24 mouse cellular contexts compared by ENCODE assay signal in genomic region chr16:20403327-20403726, GRCm38 (mm10).
"Had no signal": no experiment of that assay in that cellular context is flagged by ENCODE, and none has a peak within 500 bp of the region (broad histone marks: within the 10 kb centered on the region; RNA-seq: fewer than 3 reads in every experiment).

No protein-coding gene starts in this region.

- H3K4me3 ChIP-seq: gastrocnemius, adult 2 months; heart, embryonic 10.5 days; heart, embryonic 12.5 days; hindbrain, embryonic 13.5 days; hindbrain, embryonic 15.5 days; intestine, embryonic 15.5 days; limb, embryonic 13.5 days; limb, embryonic 15.5 days; liver, embryonic 13.5 days had no signal

- H3K27ac ChIP-seq: gastrocnemius, adult 2 months; heart, embryonic 10.5 days; hindbrain, embryonic 13.5 days; hindbrain, embryonic 15.5 days; hindbrain, postnatal 0 days; intestine, embryonic 15.5 days; limb, embryonic 13.5 days; limb, embryonic 15.5 days; liver, embryonic 13.5 days had no signal

- H3K4me1 ChIP-seq: heart, embryonic 10.5 days; heart, embryonic 12.5 days; hindbrain, embryonic 13.5 days; hindbrain, embryonic 15.5 days; intestine, embryonic 15.5 days; limb, embryonic 13.5 days; limb, embryonic 15.5 days; liver, embryonic 13.5 days had no signal

- ATAC-seq: hindbrain, postnatal 0 days; intestine, embryonic 15.5 days; intestine, postnatal 0 days had no signal

- DNase-seq: gastrocnemius, adult 2 months; gastrocnemius, postnatal 10 days; gastrocnemius, postnatal 25 days; heart, adult 18-20 months; heart, postnatal 14 days; heart, postnatal 36 days; kidney, adult 18-20 months; kidney, adult 8-10 months; kidney, postnatal 10 days; kidney, postnatal 25 days; kidney, postnatal 4 days; layer of hippocampus, adult 9-11 months; layer of hippocampus, postnatal 36 days; left cerebral cortex, postnatal 4 days; liver, embryonic 13.5 days had no signal
